Mouse (Mus musculus) neural tube, embryonic 13.5 days (tissue): Measurements from ENCODE around the gene Lrp8. TPM values are rescaled to one million over a fixed set of nuclear protein-coding genes. Genes with fewer than 3 reads are reported as not detected.

ENCODE experiments used
- ATAC-seq: fragments of 200-750 bp; cut with Nextera tagmentation; 2 replicates; pipeline ENCODE4 v1.8.0; 2017; ENCODE audit warnings: low read depth, mild to moderate bottlenecking, moderate TSS enrichment, moderate library complexity
- H3K27ac ChIP-seq: fragments of 300-500 bp; sonication (generic); replicated peaks from 2 replicates; pipeline ENCODE4 v1.5.1; 2015; ENCODE audit warnings: moderate library complexity, mild to moderate bottlenecking, inconsistent platforms
- H3K27me3 ChIP-seq: fragments of 300-500 bp; sonication (generic); 2 replicates; pipeline ENCODE4 v1.6.1; 2015; ENCODE audit warnings: mild to moderate bottlenecking, inconsistent platforms
- H3K36me3 ChIP-seq: fragments of 300-500 bp; sonication (generic); 2 replicates; pipeline ENCODE4 v1.6.1; 2015; ENCODE audit warnings: mild to moderate bottlenecking, inconsistent platforms
- H3K4me1 ChIP-seq: fragments of 300-500 bp; sonication (generic); replicated peaks from 2 replicates; pipeline ENCODE4 v1.6.1; 2015; ENCODE audit warnings: inconsistent platforms
- H3K4me2 ChIP-seq: fragments of 300-500 bp; sonication (generic); 2 replicates; pipeline ENCODE4 v1.6.1; 2015; ENCODE audit warnings: inconsistent platforms, mild to moderate bottlenecking, moderate library complexity
- H3K4me3 ChIP-seq: fragments of 300-500 bp; sonication (generic); 2 replicates; pipeline ENCODE4 v1.5.1; 2015; ENCODE audit warnings: mild to moderate bottlenecking, inconsistent platforms
- H3K9ac ChIP-seq: fragments of 300-500 bp; sonication (generic); 2 replicates; pipeline ENCODE4 v1.6.1; 2015; ENCODE audit warnings: moderate library complexity, mild to moderate bottlenecking, inconsistent platforms
- H3K9me3 ChIP-seq: fragments of 300-500 bp; sonication (generic); 2 replicates; pipeline ENCODE4 v1.6.1; 2016; ENCODE audit warnings: inconsistent platforms
- WGBS: fragments of 180-500 bp; shearing (Covaris S2); methylation state at CpG from one replicate; pipeline ENCODE4 v1.1.7; 2015; 5-methylcytosine and 5-hydroxymethylcytosine counted together
- polyA plus RNA-seq: library from polyadenylated mRNA; unstranded; fragments of >200 nt; fragmentation: Nextera tagmentation; extraction: Ambion mirVana; gene quantifications from 2 replicates; pipeline ENCODE4 v1.2.1, GENCODE M21; 2015

Lrp8 gene
- polyA plus RNA-seq, 1 experiment from 2014 or later, result 51.2 TPM

GRCm38 (mm10) chr4:107776990-107777673 lies 24.9 kb upstream of the Lrp8 start:
- 85% methylated on average over 5 of the region's 5 CpGs for WGBS

GRCm38 (mm10) chr4:107783541-107783940 lies 18.5 kb upstream of the Lrp8 start:
- no peaks in the 10 kb centered on the region for H3K9me3 ChIP-seq
- WGBS, result 64% methylated on average over 10 of the region's 10 CpGs
- no peak for ATAC-seq

More at GRCm38 (mm10) chr4:107776990-107777673, 24.9 kb upstream of the Lrp8 start:
- Histone ChIP-seq H3K4me2 (no peak overlapping the region), H3K4me3 (no peak overlapping the region), H3K36me3 (no peaks in the 10 kb centered on the region), H3K4me1 (peaks cover 49% of the 10 kb centered on the region), H3K27me3 (no peaks in the 10 kb centered on the region), H3K27ac (peak overlapping the region; percentile 10; the same call in 1 of the 2 replicates), H3K9ac (no peak overlapping the region), H3K9me3 (no peaks in the 10 kb centered on the region)
- no peak for ATAC-seq

GRCm38 (mm10) chr4:107788841-107789240 lies 13.2 kb upstream of the Lrp8 start:
- Histone ChIP-seq H3K9ac (no peak overlapping the region), H3K9me3 (no peaks in the 10 kb centered on the region), H3K27me3 (no peaks in the 10 kb centered on the region), H3K4me1 (peaks cover 11% of the 10 kb centered on the region), H3K4me2 (no peak overlapping the region), H3K36me3 (no peaks in the 10 kb centered on the region), H3K27ac (no peak overlapping the region), H3K4me3 (no peak overlapping the region)
- 83% methylated on average over 6 of the region's 6 CpGs for WGBS
- no peak for ATAC-seq

More at GRCm38 (mm10) chr4:107783541-107783940, 18.5 kb upstream of the Lrp8 start:
- Histone ChIP-seq H3K27ac (0 out of 2 replicates have a peak overlapping the region, but pooled peaks have one; percentile 54), H3K4me3 (no peak overlapping the region), H3K4me2 (no peak overlapping the region), H3K36me3 (no peaks in the 10 kb centered on the region), H3K27me3 (no peaks in the 10 kb centered on the region), H3K4me1 (peaks cover 41% of the 10 kb centered on the region), H3K9ac (no peak overlapping the region; the same call in 1 of the 2 replicates)

- no peak for ATAC-seq
- H3K27me3 ChIP-seq, result no peaks in the 10 kb centered on the region
- H3K36me3 ChIP-seq, result 0 out of 2 replicates have a peak, but pooled peaks cover under 1% of the 10 kb centered on the region
- no peaks in the 10 kb centered on the region for H3K9me3 ChIP-seq
- WGBS, result 73% methylated on average over 6 of the region's 6 CpGs
- H3K27ac ChIP-seq, result peak overlapping the region; percentile 86
- H3K4me2 ChIP-seq, result 0 out of 2 replicates have a peak overlapping the region, but pooled peaks have one; percentile 18
- no peak overlapping the region for H3K9ac ChIP-seq
- H3K4me1 ChIP-seq, result peaks cover 42% of the 10 kb centered on the region
- H3K4me3 ChIP-seq, result no peak overlapping the region
Observed at GRCm38 (mm10) chr4:107800801-107801200, 1.3 kb upstream of the Lrp8 start.

GRCm38 (mm10) chr4:107801366-107802184 lies 486 bp upstream of the Lrp8 start:
- H3K4me2 ChIP-seq, result peak overlapping the region; percentile 97
- H3K27me3 ChIP-seq, result no peaks in the 10 kb centered on the region
- H3K27ac ChIP-seq, result peak overlapping the region; percentile 98
- H3K4me3 ChIP-seq, result peak overlapping the region; percentile 88
- under 1% methylated on average over 33 of the region's 41 CpGs for WGBS
- peak; percentile 85 for ATAC-seq
- H3K9ac ChIP-seq, result peak overlapping the region; percentile 98
- peaks cover 8% of the 10 kb centered on the region; the same call in 1 of the 2 replicates for H3K36me3 ChIP-seq
- H3K9me3 ChIP-seq, result no peaks in the 10 kb centered on the region
- H3K4me1 ChIP-seq, result peaks cover 50% of the 10 kb centered on the region

- Histone ChIP-seq H3K4me1 (peaks cover 61% of the 10 kb centered on the region), H3K27ac (peak overlapping the region; percentile 98), H3K4me2 (peak overlapping the region; percentile 97), H3K36me3 (peaks cover 15% of the 10 kb centered on the region; the same call in 1 of the 2 replicates), H3K27me3 (no peaks in the 10 kb centered on the region), H3K9ac (peak overlapping the region; percentile 98), H3K9me3 (no peaks in the 10 kb centered on the region), H3K4me3 (peak overlapping the region; percentile 88)
- peak; percentile 28 for ATAC-seq
- WGBS, result under 1% methylated on average over 64 of the region's 65 CpGs
Observed at GRCm38 (mm10) chr4:107802450-107803331, 630 bp downstream of the Lrp8 start.

- Histone ChIP-seq H3K9ac (peak overlapping the region; percentile 98), H3K27me3 (no peaks in the 10 kb centered on the region), H3K36me3 (peaks cover 22% of the 10 kb centered on the region), H3K4me2 (peak overlapping the region; percentile 97), H3K27ac (peak overlapping the region; percentile 98), H3K4me1 (peaks cover 69% of the 10 kb centered on the region), H3K9me3 (no peaks in the 10 kb centered on the region), H3K4me3 (peak overlapping the region; percentile 88)
- WGBS, result under 1% methylated on average over 44 of the region's 46 CpGs
- ATAC-seq, result peak; percentile 75
Observed at GRCm38 (mm10) chr4:107803351-107804106, 1.5 kb downstream of the Lrp8 start.

GRCm38 (mm10) chr4:107805491-107805890 lies 3.4 kb downstream of the Lrp8 start:
- ATAC-seq, result no peak
- no peaks in the 10 kb centered on the region for H3K9me3 ChIP-seq
- no peak overlapping the region for H3K9ac ChIP-seq
- H3K27ac ChIP-seq, result no peak overlapping the region
- H3K4me2 ChIP-seq, result peak overlapping the region; percentile 97
- H3K4me3 ChIP-seq, result peak overlapping the region; percentile 88
- peaks cover 66% of the 10 kb centered on the region for H3K4me1 ChIP-seq
- H3K27me3 ChIP-seq, result no peaks in the 10 kb centered on the region
- peaks cover 39% of the 10 kb centered on the region for H3K36me3 ChIP-seq
- 75% methylated on average over 3 of the region's 3 CpGs for WGBS

GRCm38 (mm10) chr4:107807796-107808195 lies 5.7 kb downstream of the Lrp8 start:
- Histone ChIP-seq H3K27me3 (no peaks in the 10 kb centered on the region), H3K4me2 (no peak overlapping the region), H3K9ac (no peak overlapping the region), H3K4me3 (no peak overlapping the region), H3K27ac (no peak overlapping the region), H3K4me1 (peaks cover 73% of the 10 kb centered on the region), H3K36me3 (peaks cover 47% of the 10 kb centered on the region), H3K9me3 (no peaks in the 10 kb centered on the region)
- ATAC-seq, result no peak
- WGBS, result 81% methylated on average over 4 of the region's 4 CpGs

GRCm38 (mm10) chr4:107808655-107809054 lies 6.6 kb downstream of the Lrp8 start:
- Histone ChIP-seq H3K4me2 (no peak overlapping the region), H3K9ac (no peak overlapping the region), H3K27ac (no peak overlapping the region), H3K36me3 (peaks cover 53% of the 10 kb centered on the region), H3K27me3 (no peaks in the 10 kb centered on the region), H3K4me3 (no peak overlapping the region), H3K9me3 (no peaks in the 10 kb centered on the region), H3K4me1 (peaks cover 71% of the 10 kb centered on the region)
- ATAC-seq, result no peak

GRCm38 (mm10) chr4:107811006-107811405 lies 8.9 kb downstream of the Lrp8 start:
- H3K4me2 ChIP-seq, result no peak overlapping the region
- 89% methylated on average over 3 of the region's 3 CpGs for WGBS
- no peak overlapping the region for H3K27ac ChIP-seq
- H3K27me3 ChIP-seq, result no peaks in the 10 kb centered on the region
- H3K4me1 ChIP-seq, result peaks cover 70% of the 10 kb centered on the region
- H3K4me3 ChIP-seq, result no peak overlapping the region
- H3K9me3 ChIP-seq, result no peaks in the 10 kb centered on the region
- ATAC-seq, result no peak
- H3K36me3 ChIP-seq, result peaks cover 63% of the 10 kb centered on the region
- H3K9ac ChIP-seq, result no peak overlapping the region
